Mouse (Mus musculus): Measurements from ENCODE around the gene Cdh10. TPM values are rescaled to one million over a fixed set of nuclear protein-coding genes. Genes with fewer than 3 reads are reported as not detected.

The Cdh10 gene
- polyA plus RNA-seq, 1 experiment from 2014 or later: 1.0 TPM

DNA sequence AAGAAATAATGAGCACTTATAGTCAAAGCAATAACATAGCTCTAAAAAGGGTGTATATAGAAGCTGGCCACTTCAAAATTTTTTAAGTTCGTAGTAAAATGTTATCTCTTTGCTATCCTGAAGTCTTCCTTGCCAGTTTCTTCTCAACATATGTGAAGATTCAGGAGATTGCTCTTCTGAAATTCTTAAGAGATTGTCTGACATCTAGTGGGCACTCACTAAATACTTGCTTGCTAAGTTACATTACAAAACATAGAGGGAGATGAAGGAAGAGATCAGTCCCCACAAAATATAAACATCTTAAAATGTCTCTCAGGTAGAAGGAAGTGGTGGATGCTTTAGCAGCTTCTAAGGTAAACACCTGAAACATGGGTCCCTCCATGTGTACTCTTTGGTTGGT is 221.3 kb downstream of the Cdh10 start:
- Histone ChIP-seq H3K9ac (ENCODE audit: low read depth, low read length) (no peak overlapping the region), H3K4me3 (ENCODE audit: low read length) (no peak overlapping the region), H3K27ac (ENCODE audit: low read length) (no peak overlapping the region), H3K4me1 (ENCODE audit: control insufficient read depth, insufficient read depth, low read length) (no peaks in the 10 kb centered on the region), H3K36me3 (ENCODE audit: control insufficient read depth, insufficient read depth, low read length) (no peaks in the 10 kb centered on the region), H3K27me3 (replicated peaks; ENCODE audit: control insufficient read depth, insufficient read depth, low read length) (no peaks in the 10 kb centered on the region), H3K9me3 (ENCODE audit: control insufficient read depth, low read length) (no peaks in the 10 kb centered on the region), H3K4me2 (ENCODE audit: low read depth, low read length) (no peak overlapping the region)
- WGBS: 80% methylated on average over 1 of the region's 1 CpGs
- no peak for ATAC-seq
